In genomic region chr3:120498937-120499336, GRCm38 (mm10) we compare ENCODE assay signal across 16 mouse cellular contexts.
"Had no signal": no experiment of that assay in that cellular context is flagged by ENCODE, and none has a peak within 500 bp of the region (broad histone marks: within the 10 kb centered on the region; RNA-seq: fewer than 3 reads in every experiment).

No protein-coding gene starts in this region.

- H3K4me2 ChIP-seq: neural tube, embryonic 13.5 days; neural tube, embryonic 15.5 days; stomach, embryonic 15.5 days had no signal

- H3K4me1 ChIP-seq: neural tube, embryonic 13.5 days; neural tube, embryonic 15.5 days; stomach, embryonic 15.5 days had no signal

- H3K36me3 ChIP-seq: neural tube, embryonic 13.5 days; neural tube, embryonic 15.5 days; stomach, embryonic 15.5 days had no signal

- H3K9ac ChIP-seq: neural tube, embryonic 13.5 days; neural tube, embryonic 15.5 days; stomach, embryonic 15.5 days had no signal

- H3K27me3 ChIP-seq: neural tube, embryonic 13.5 days; neural tube, embryonic 15.5 days; stomach, embryonic 15.5 days had no signal

- H3K27ac ChIP-seq: neural tube, embryonic 13.5 days; neural tube, embryonic 15.5 days; stomach, embryonic 15.5 days; stomach, postnatal 0 days had no signal

- H3K9me3 ChIP-seq: neural tube, embryonic 13.5 days; neural tube, embryonic 15.5 days; stomach, embryonic 15.5 days had no signal

- H3K4me3 ChIP-seq: neural tube, embryonic 13.5 days; neural tube, embryonic 15.5 days; stomach, embryonic 15.5 days had no signal

- DNase-seq: retina, postnatal 1 day; right cerebral cortex, adult 18-20 months; right cerebral cortex, postnatal 14 days; right cerebral cortex, postnatal 25 days; right cerebral cortex, postnatal 4 days; spleen, adult 18-20 months; thymus, adult 18-20 months; thymus, adult 2 months; thymus, postnatal 14 days; thymus, postnatal 25 days; thymus, postnatal 36 days; thymus, postnatal 4 days had no signal
